Mouse (Mus musculus) myocyte (in vitro differentiated cells): ENCODE measurements around the gene Ptpn18. TPM values are rescaled to one million over a fixed set of nuclear protein-coding genes. Genes with fewer than 3 reads are reported as not detected.

ENCODE experiments used
- H3K27me3 ChIP-seq: one replicate; pipeline ENCODE4 v1.6.1; 2011; ENCODE audit not compliant: control insufficient read depth, insufficient read depth, insufficient read length
- H3K36me3 ChIP-seq: one replicate; pipeline ENCODE4 v1.6.1; 2011; ENCODE audit not compliant: control insufficient read depth, insufficient read depth
- H3K4me2 ChIP-seq: one replicate; pipeline ENCODE4 v1.6.1; 2011; ENCODE audit warnings: low read depth, control low read depth
- H3K4me3 ChIP-seq: one replicate; pipeline ENCODE4 v1.5.1; 2011; ENCODE audit warnings: mild to moderate bottlenecking, control low read depth, moderate library complexity
- H3K79me2 ChIP-seq: one replicate; pipeline ENCODE4 v1.6.1; 2011; ENCODE audit not compliant: control insufficient read depth, insufficient read depth
- H3ac ChIP-seq: one replicate; pipeline ENCODE4 v1.6.1; 2011; ENCODE audit not compliant: control insufficient read depth, insufficient read length
- CEBPB ChIP-seq: IDR thresholded peaks from 2 replicates; pipeline ENCODE4 v1.6.1; 2011; ENCODE audit warnings: mild to moderate bottlenecking, moderate library complexity; ENCODE audit not compliant: poor library complexity, insufficient read depth, severe bottlenecking
- E2F4 ChIP-seq: IDR thresholded peaks from one replicate; pipeline ENCODE4 v1.6.1; 2011; ENCODE audit warnings: mild to moderate bottlenecking, control low read depth, moderate library complexity; ENCODE audit not compliant: insufficient read depth
- MAX ChIP-seq: IDR thresholded peaks from one replicate; pipeline ENCODE4 v1.6.1; 2011; ENCODE audit warnings: low read depth, mild to moderate bottlenecking, control low read depth
- MYOD1 ChIP-seq, 3 experiments: IDR thresholded peaks; one replicate each; pipeline ENCODE4 v1.6.1; 2011; ENCODE audit warnings: control low read depth in 2 of 3, low read depth in 2 of 3, mild to moderate bottlenecking in 2 of 3, moderate library complexity in 1 of 3; ENCODE audit not compliant: insufficient read length in 2 of 3, control insufficient read depth in 1 of 3
- MYOG ChIP-seq, 3 experiments: IDR thresholded peaks; one replicate each; pipeline ENCODE4 v1.6.1; 2011; ENCODE audit warnings: control low read depth in 2 of 3, low read depth in 2 of 3, mild to moderate bottlenecking in 2 of 3; ENCODE audit not compliant: insufficient read length in 2 of 3, control insufficient read depth in 1 of 3, insufficient read depth in 1 of 3
- POLR2A ChIP-seq: IDR thresholded peaks from one replicate; pipeline ENCODE4 v1.6.1; 2011; ENCODE audit warnings: low read depth, mild to moderate bottlenecking, control low read depth, moderate library complexity; ENCODE audit not compliant: insufficient read length
- POLR2AphosphoS2 ChIP-seq: IDR thresholded peaks from one replicate; pipeline ENCODE4 v1.6.1; 2011; ENCODE audit warnings: low read depth, control low read depth; ENCODE audit not compliant: insufficient read length
- REST ChIP-seq: IDR thresholded peaks from one replicate; pipeline ENCODE4 v1.6.1; 2011; ENCODE audit warnings: mild to moderate bottlenecking, control low read depth, moderate library complexity; ENCODE audit not compliant: insufficient read depth, insufficient read length
- SRF ChIP-seq: IDR thresholded peaks from one replicate; pipeline ENCODE4 v1.6.1; 2011; ENCODE audit warnings: low read depth; ENCODE audit not compliant: control insufficient read depth, insufficient read length
- TCF12 ChIP-seq: IDR thresholded peaks from one replicate; pipeline ENCODE4 v1.6.1; 2011; ENCODE audit warnings: mild to moderate bottlenecking, control low read depth; ENCODE audit not compliant: poor library complexity, insufficient read depth, severe bottlenecking
- TCF3 ChIP-seq: IDR thresholded peaks from one replicate; pipeline ENCODE4 v1.6.1; 2011; ENCODE audit warnings: low read depth, control low read depth; ENCODE audit not compliant: insufficient read length
- USF1 ChIP-seq: IDR thresholded peaks from one replicate; pipeline ENCODE4 v1.6.1; 2011; ENCODE audit warnings: low read depth, mild to moderate bottlenecking, control low read depth, moderate library complexity
- polyA plus RNA-seq: library from polyadenylated mRNA; unstranded; fragments of >200 nt; fragmentation: generic; extraction: Trizol; gene quantifications from one replicate; pipeline ENCODE4 v1.2.1, GENCODE M21; 2012; ENCODE audit warnings: missing spikeins

Ptpn18 gene
- polyA plus RNA-seq, 1 experiment: 0.05 TPM

GRCm38 (mm10) chr1:34478891-34479655, 19.5 kb downstream of the Ptpn18 start:
- Histone ChIP-seq H3ac (no peak overlapping the region), H3K36me3 (no peaks in the 10 kb centered on the region), H3K27me3 (peaks cover 22% of the 10 kb centered on the region), H3K4me2 (no peak overlapping the region), H3K79me2 (no peaks in the 10 kb centered on the region), H3K4me3 (no peak overlapping the region)
- TF ChIP-seq MYOD1 (IDR thresholded peaks at IDR 0.05; ENCODE audit: control insufficient read depth in 1 of 3, insufficient read length in 2 of 3, low read depth in 2 of 3) (no peak), TCF3 (no peak), POLR2A (no peak), MAX (no peak)

- Histone ChIP-seq H3K4me3 (no peak overlapping the region), H3K27me3 (peaks cover 13% of the 10 kb centered on the region), H3K4me2 (peak overlapping the region; percentile 3), H3K79me2 (no peaks in the 10 kb centered on the region), H3ac (no peak overlapping the region), H3K36me3 (no peaks in the 10 kb centered on the region)
- TF ChIP-seq TCF12 (no peak), USF1 (no peak), SRF (no peak), MYOD1 (IDR thresholded peaks at IDR 0.05; ENCODE audit: control insufficient read depth in 1 of 3, insufficient read length in 2 of 3, low read depth in 2 of 3) (no peak), MYOG (IDR thresholded peaks at IDR 0.05; ENCODE audit: control insufficient read depth in 1 of 3, insufficient read depth in 1 of 3, insufficient read length in 2 of 3, low read depth in 2 of 3) (no peak), MAX (no peak), REST (no peak), TCF3 (no peak), CEBPB (no peak), POLR2A (no peak), POLR2AphosphoS2 (no peak), E2F4 (no peak)
Observed at GRCm38 (mm10) chr1:34480801-34481200, 21.2 kb downstream of the Ptpn18 start.

GRCm38 (mm10) chr1:34481920-34482669, 22.5 kb downstream of the Ptpn18 start:
- H3K79me2 ChIP-seq: no peaks in the 10 kb centered on the region
- H3K4me2 ChIP-seq: no peak overlapping the region
- H3K4me3 ChIP-seq: no peak overlapping the region
- TF ChIP-seq CEBPB: no peak
- TF ChIP-seq MAX: no peak
- no peak for TF ChIP-seq USF1
- TF ChIP-seq TCF3: no peak
- TF ChIP-seq REST: no peak
- TF ChIP-seq MYOD1 (IDR thresholded peaks at IDR 0.05; ENCODE audit: control insufficient read depth in 1 of 3, insufficient read length in 2 of 3, low read depth in 2 of 3): no peak
- no peak for TF ChIP-seq POLR2A
- H3K27me3 ChIP-seq: peaks cover 13% of the 10 kb centered on the region
- H3ac ChIP-seq: no peak overlapping the region
- H3K36me3 ChIP-seq: no peaks in the 10 kb centered on the region

- no peaks in the 10 kb centered on the region for H3K79me2 ChIP-seq
- no peak overlapping the region for H3K4me3 ChIP-seq
- H3K4me2 ChIP-seq: peak overlapping the region; percentile 13
- TF ChIP-seq POLR2A: no peak
- TF ChIP-seq E2F4: no peak
- H3K27me3 ChIP-seq: peaks cover 5% of the 10 kb centered on the region
- H3ac ChIP-seq: no peak overlapping the region
- no peaks in the 10 kb centered on the region for H3K36me3 ChIP-seq
Observed at GRCm38 (mm10) chr1:34484470-34484869, 24.9 kb downstream of the Ptpn18 start.

GRCm38 (mm10) chr1:34485461-34486188, 26.1 kb downstream of the Ptpn18 start:
- H3K36me3 ChIP-seq: no peaks in the 10 kb centered on the region
- TF ChIP-seq TCF12 (no peak), POLR2AphosphoS2 (no peak), E2F4 (no peak), REST (no peak), TCF3 (no peak), POLR2A (no peak), MAX (no peak), CEBPB (no peak), USF1 (no peak), SRF (no peak), MYOD1 (IDR thresholded peaks at IDR 0.05; ENCODE audit: control insufficient read depth in 1 of 3, insufficient read length in 2 of 3, low read depth in 2 of 3) (no peak), MYOG (IDR thresholded peaks at IDR 0.05; ENCODE audit: control insufficient read depth in 1 of 3, insufficient read depth in 1 of 3, insufficient read length in 2 of 3, low read depth in 2 of 3) (no peak)
- no peaks in the 10 kb centered on the region for H3K27me3 ChIP-seq
- H3K4me3 ChIP-seq: no peak overlapping the region
- no peak overlapping the region for H3ac ChIP-seq
- peak overlapping the region; percentile 34 for H3K4me2 ChIP-seq
- no peaks in the 10 kb centered on the region for H3K79me2 ChIP-seq
